Mouse (Mus musculus): ENCODE measurements around the gene Guk1.

Guk1 gene

GRCm38 (mm10) chr11:59209580-59209979, 17.6 kb upstream of the Guk1 start:
- DNase-seq, result no peak

- DNase-seq, result peak; percentile 58
Observed at GRCm38 (mm10) chr11:59209003-59209441, 17.0 kb upstream of the Guk1 start.

GRCm38 (mm10) chr11:59208153-59208831, 16.3 kb upstream of the Guk1 start, which contains the start of gene 2310033P09Rik:
TSS of gene 2310033P09Rik (plus strand) at chr11:59208321.
- peak; percentile 92 for DNase-seq

GRCm38 (mm10) chr11:59202081-59202995, 10.3 kb upstream of the Guk1 start, which contains the start of gene Mrpl55:
TSS of gene Mrpl55 (plus strand) at chr11:59202486.
- DNase-seq, result peak; percentile 95

GRCm38 (mm10) chr11:59201216-59202002, 9.4 kb upstream of the Guk1 start:
- no peak for DNase-seq

- no peak for DNase-seq
Observed at GRCm38 (mm10) chr11:59196230-59196629, 4.2 kb upstream of the Guk1 start.

- DNase-seq, result peak; percentile 90
Observed at GRCm38 (mm10) chr11:59191231-59192058, 567 bp downstream of the Guk1 start.

- DNase-seq, result no peak
Observed at GRCm38 (mm10) chr11:59187706-59188105, 4.3 kb downstream of the Guk1 start.

- DNase-seq, result no peak
Observed at GRCm38 (mm10) chr11:59185490-59185889, 6.5 kb downstream of the Guk1 start.

- DNase-seq, result peak; percentile 38
Observed at GRCm38 (mm10) chr11:59183821-59184220, 8.2 kb downstream of the Guk1 start.

- DNase-seq, result no peak
Observed at GRCm38 (mm10) chr11:59182864-59183331, 9.1 kb downstream of the Guk1 start, which contains the start of gene Gjc2. TSS of gene Gjc2 (minus strand) at chr11:59183213.

GRCm38 (mm10) chr11:59176921-59177320, 15.1 kb downstream of the Guk1 start:
- DNase-seq, result no peak

- no peak for DNase-seq
Observed at GRCm38 (mm10) chr11:59176475-59176874, 15.5 kb downstream of the Guk1 start.

- DNase-seq, result no peak
Observed at GRCm38 (mm10) chr11:59174189-59174838, 17.7 kb downstream of the Guk1 start.

- DNase-seq, result no peak
Observed at GRCm38 (mm10) chr11:59170549-59170948, 21.5 kb downstream of the Guk1 start.

- no peak for DNase-seq
Observed at GRCm38 (mm10) chr11:59169807-59170206, 22.2 kb downstream of the Guk1 start.

- no peak for DNase-seq
Observed at GRCm38 (mm10) chr11:59165616-59166241, 26.3 kb downstream of the Guk1 start.

- DNase-seq, result no peak
Observed at GRCm38 (mm10) chr11:59164384-59164783, 27.6 kb downstream of the Guk1 start.

- peak; percentile 97 for DNase-seq
Observed at GRCm38 (mm10) chr11:59163255-59164236, 28.5 kb downstream of the Guk1 start, which contains the start of gene Iba57. TSS of gene Iba57 (minus strand) at chr11:59163739.
